Mouse (Mus musculus): ENCODE measurements around the gene Irgc1.
"Not testable (repeated sequence)": the region's sequence is repeated elsewhere in the genome, so short reads cannot be mapped to it uniquely, and the experiment has no call there.

The Irgc1 gene

DNA sequence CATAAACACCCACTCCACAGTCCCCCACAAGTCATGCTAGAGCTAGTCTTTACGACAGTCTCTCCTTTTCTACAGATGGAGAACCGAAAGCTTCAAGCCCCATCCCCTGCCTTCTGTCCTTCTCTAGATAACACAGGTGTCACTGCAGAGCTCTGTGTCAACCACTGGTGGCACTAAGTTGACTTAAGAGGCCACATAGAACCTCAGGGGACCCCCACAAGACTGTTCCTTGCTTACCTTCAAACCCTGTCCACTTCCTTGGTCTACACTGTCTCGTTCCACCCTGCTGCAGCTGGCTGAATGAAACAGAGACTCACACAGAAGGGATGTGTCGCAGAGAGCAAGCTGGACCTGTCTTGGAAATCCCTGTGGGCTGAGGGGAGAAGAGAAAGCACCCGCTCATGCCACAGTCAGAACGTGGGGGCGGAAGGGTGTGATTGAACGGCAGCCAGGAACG lies at the start of gene Irgc1:
Irgc1 (minus strand) TSS at position 443 of the 457 bp plus-strand sequence.
- no peak for DNase-seq

DNA sequence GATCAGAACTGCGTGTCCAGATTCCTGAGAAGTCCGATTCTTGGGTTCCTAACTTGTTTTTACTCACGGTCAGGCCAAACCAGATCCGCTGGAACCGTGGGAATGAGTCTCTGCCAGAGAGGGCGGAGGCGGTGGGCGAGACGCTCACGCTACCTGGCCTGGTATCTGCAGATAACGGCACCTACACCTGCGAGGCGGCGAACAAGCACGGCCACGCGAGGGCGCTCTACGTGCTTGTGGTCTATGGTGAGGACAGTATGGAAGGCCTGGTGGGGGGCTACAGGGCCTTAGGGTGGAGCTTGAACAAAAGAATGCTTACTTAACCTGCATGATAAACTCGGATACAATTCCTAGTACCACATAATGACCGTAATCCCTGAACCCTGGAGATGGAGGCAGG lies 49.4 kb upstream of the Irgc1 start:
- DNase-seq: peak in 1 of 2 experiments; percentile 23

DNA sequence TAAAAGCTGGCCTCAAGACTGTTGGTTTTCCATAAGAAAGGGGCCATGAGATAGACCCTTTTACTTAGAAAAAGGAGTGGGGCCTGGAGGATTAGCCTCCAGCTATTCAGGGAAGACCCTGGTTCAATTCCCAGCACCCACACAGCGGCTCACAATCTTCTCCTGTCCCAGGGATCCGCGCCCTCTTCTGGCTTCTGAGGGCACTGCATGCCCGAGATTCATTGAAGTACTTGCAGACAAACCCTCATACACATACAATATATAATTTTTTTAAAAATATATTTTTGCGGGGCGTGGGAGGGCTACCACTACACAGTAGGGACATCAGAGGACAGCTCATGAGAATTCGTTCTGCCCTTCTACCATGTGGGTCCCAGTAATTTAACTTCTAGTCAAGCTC lies 48.8 kb upstream of the Irgc1 start:
- DNase-seq: no peak

DNA sequence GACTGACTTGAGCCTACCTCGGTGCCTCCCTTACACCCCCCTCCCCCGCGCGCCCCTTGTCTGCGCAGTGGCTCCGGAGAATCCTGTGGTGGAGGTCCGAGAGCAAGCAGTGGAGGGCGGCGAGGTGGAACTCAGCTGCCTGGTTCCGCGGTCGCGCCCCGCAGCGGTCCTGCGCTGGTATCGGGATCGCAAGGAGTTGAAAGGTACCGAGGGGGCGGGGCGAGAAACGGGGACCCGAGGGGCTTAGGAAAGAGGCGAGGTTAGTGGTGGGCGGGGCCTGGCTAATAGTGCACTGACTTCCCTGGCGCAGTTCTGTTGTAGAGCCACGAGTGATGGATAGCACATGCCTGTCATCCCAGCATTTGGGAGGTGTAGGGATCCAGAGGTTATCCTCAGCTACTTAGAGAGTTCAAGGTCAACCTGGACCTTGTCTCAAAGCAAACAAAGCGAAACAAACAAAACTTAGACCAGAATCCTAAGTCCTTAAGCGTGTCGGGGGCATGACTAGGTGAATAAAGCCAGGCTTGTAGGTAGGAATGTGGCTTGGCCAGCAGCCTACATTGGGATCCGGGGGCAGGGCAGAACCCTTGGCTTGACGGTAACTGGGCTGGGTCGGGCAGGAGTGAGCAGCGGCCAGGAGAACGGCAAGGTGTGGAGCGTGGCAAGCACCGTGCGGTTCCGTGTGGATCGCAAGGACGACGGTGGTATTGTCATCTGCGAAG lies 47.9 kb upstream of the Irgc1 start:
- DNase-seq: no peak

DNA sequence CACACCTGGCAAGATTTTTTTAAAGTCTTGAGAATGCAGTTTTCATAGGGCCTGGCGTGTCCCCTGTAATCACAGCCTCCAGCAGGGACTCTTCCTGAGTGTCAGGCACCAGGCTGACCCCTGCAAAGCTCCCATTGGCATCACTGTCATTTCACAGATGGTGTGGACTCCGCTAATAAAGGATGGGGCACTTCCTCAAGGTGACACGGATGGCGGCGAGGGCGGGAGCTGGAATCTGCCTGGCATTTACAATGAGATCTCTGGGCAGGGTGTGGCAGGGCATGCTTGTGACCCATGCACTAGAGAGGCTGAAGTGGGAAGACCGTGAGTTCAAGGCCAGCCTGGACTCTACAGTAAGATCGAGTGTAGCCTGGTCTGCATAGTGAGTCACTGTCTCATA lies 36.2 kb upstream of the Irgc1 start:
- DNase-seq: no peak

DNA sequence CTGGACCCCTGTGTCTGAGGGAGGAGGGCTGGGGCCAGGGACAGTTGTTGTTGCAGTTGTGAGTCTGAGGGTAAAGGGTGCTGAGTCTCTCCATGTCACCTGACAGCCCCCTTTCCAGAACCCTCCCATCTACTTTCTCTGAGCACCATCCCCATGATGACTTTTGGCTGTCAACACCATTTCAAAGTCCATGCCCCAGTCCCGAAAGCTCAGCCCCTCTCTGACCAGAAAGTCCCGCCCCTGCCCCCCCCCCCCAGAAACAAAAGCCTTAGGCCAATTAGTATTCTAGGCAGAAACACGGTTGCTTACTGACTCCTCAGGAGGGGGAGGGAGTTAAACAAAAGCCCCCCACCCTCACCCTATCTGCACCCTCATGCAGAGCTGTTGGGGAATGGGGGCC lies 35.3 kb upstream of the Irgc1 start:
- DNase-seq: no peak

DNA sequence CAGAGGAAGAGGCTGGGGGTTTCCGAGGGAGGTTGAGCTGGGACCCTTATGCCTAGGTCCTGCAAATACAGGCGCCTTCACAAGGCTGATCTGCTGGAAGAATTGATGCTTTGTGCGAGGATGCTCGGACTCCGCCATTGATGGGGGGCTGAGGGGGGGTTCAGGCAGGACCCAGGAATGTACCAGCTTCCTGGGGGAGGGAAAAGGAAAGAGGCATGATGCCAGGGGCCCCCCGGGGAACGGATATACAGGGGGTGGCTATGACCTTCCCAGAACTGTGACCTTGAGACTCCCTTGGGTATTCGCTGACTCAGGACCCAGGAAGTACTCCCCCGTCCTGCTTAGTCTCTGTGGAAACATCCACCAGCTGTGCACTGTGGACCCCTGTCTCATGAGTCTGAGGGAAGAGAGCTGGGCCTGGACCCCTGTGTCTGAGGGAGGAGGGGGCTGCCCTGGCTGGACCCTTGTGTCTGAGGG lies 34.6 kb upstream of the Irgc1 start:
- no peak for DNase-seq

DNA sequence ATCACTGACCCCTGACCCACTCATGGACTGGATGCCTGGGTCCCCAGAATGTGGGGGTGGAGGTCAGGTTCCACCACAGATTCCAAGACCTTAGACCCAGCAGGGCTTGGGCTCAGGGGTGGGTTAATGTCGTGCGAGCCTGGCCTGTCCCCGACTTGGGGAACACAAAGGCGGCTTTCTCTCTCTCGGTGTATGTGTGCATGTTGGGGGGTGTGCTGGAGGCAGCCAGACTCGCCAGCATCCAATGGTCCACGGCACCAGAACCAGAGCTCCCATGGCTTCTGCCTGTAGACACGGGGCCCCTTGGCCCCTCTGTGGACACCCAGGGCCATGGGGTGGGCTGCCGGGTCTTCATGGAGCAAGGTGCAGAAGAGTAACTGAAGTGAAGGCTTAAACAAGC lies 33.4 kb upstream of the Irgc1 start:
- no peak for DNase-seq

DNA sequence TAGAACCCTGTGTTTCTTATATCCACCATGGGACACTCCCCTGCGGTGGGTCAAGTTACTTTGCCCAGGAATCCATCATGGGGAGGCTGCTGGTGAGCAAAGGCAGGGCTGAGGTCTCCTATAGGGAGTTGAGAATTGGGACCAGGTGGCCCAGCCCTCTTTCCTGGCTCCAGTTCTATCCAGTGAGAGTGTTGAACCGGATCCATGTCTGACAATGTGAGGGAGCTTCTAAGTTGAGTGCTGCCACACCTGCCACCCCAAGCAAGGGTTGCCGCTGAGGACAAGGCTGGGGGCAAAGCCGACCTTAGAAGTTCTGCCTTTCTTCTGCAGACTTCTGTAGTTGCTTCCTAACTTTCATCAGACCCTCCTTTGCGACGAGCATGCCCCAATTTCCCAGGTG lies 31.2 kb upstream of the Irgc1 start:
- not testable (repeated sequence) for DNase-seq

DNA sequence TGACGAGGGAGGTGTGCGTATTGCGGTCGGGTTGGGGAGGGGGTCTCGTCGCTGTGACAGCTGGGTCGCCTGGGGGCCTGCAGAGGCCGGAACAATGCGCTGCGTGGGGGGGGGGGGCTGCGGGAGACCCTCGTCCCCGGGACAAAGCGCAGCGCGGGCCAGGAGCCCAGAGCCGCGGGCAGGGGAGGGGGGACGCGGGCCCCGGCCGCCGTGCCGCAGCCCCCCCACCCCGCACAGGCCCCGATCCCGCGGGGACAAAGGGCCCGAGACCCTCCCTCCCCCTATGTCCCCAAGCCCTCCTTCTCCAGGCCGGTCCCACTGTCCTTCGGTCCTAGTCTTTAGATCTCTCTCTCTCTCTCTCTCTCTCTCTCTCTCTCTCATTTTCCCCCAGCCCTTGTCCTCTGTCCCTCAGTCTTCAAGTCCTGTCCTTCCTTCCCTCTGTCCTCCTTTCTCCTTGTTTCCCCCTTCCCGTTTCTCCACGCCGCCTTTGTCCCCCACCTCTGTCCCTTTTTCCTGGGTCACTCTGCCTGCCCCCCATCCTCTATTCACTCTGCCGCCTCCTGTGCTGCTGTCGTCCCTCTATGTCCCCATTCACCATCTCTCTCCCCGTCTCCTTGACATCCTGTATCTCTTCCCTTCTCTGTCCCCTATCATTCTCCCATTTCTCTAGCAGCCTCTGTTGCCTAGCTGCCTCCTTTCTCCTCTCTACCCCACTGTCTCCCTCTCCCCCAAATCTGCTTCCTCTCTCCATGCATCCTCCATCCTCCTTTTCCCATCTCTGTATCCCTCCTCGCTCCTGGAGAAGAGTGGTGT lies 30.3 kb upstream of the Irgc1 start:
- no peak for DNase-seq

DNA sequence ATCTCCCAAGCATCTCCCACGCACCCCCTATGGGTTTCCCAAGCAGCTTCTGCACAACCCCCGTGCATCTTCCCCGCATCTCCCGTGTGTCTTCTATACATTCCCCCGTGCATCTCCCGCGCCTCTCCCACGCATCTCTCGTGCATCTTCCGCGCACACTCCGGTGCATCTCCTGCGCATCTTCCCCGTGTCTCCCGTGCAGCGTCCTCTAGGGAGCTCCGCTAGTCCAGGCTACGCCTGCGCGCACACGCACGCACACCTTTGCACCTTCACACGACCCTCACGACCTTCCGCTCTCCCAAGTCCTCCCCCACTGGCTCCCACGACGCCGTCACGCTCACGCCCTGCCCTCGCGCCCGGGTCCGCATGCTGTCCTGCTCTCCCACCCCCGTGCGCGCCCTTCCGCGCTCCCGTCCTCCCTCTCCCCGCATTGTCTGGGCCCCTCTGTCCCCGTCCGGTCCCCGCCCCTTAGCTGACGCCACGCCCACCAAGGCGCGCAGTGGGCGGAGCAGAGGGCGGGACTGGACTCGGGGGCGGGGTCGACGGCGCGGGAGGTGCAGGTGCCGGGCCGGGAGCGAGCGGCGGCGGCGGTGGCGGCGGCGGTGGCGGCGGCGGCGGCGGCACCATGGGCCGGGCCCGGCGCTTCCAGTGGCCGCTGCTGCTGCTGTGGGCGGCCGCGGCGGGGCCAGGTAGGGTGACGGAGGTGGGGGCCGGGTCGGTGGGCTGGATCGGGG lies 29.5 kb upstream of the Irgc1 start, which contains the start of gene Cadm4:
Cadm4 (plus strand) TSS at position 550 of the 734 bp plus-strand sequence.
- peak; percentile 65 to 71 for DNase-seq

DNA sequence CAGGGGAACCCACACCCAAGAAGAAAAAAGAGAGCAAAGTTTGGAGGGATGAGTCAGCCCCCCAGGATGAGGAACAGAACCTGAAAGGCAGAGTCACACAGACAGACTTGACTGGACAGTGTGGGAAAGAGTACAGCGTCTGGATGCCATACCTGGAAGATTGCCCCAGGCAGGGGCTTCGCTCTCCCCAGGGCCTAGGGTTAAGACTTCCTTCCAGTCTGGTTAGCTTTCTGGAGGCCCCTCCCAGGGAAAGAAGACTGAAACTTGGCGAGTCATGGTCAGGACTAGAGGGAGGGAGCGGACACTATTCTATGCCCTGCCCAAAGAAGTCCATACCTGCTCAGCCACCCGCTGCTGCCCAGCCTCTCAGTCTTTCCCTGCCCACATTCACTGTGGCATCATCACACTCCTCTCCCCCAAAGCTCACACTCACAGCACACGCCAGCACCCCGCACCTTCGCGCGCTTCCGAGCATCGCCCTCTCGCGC lies 28.9 kb upstream of the Irgc1 start:
- no peak for DNase-seq

DNA sequence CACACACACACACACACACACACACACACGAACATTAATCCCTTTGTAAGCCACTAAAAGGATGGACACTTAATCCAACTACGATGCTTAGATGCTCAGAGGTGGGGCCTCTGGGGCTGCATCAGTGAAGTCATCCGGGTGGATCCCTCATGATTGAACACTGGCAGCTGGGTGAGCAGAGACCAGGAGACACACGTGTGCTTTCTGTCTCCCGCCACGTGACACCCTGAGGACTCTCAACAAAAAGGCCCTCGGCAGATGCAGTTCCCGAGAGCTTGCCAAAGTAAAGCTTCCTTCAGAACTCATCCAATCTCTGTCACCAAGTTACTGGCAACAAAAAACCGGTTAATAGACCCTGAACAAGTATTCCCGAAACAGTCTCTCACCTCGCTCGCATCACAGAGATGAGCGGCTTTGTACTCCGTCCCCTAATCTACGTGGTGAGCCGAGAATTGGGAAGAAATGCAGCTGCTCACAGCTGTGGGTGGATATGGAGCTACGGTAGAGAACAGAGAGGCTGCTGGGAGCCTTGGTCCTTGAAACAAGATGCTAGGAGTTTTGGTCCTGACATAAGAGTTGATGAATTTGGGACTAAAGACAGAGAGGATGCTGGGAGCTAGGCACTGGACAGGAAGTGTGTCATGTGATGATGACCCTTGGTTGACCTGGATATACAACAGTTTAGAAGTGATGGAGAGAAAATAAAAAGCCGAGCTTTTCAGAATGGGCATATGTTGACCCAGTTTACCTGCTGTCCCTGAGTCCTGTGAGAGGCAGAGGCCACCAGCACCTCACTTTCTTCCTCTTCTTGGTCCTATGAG lies 28.2 kb upstream of the Irgc1 start:
- no peak for DNase-seq

DNA sequence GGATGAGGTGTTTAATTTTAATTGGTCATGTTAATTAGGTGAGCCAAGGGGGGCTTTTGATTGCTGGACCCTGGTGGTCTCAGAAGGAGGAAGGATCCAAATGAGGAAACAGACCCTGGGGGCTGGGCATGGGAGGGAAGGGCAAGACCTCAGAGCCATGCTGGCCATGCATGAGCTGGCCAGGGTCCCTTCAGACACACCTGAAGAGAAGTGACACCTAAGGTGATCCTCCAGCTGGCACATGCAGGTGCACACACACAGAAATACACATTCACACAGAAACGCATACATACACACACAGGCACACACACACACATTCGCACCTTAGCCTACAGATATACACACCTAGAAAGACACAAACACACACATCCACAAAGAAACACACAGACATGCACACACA lies 27.6 kb upstream of the Irgc1 start:
- DNase-seq: no peak

DNA sequence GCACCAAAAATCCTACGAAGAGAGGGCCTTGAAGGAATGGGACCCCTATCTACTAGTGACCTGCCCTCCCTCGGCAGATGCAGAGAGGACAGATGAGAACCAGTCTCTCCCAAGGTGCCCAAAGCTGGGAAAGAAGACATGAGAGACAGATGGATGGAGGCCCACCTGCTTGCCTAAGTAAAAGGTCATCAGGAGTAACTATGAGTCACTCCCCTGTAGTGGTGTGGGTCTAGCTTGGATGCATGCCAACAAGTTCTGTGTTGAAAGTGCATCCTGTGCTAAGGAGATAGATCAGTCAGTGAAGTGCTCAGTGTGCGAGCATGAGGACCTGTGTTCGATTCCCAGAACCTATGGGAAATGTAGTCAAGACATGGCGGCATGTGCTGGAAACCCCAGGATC lies 26.8 kb upstream of the Irgc1 start:
- no peak for DNase-seq

DNA sequence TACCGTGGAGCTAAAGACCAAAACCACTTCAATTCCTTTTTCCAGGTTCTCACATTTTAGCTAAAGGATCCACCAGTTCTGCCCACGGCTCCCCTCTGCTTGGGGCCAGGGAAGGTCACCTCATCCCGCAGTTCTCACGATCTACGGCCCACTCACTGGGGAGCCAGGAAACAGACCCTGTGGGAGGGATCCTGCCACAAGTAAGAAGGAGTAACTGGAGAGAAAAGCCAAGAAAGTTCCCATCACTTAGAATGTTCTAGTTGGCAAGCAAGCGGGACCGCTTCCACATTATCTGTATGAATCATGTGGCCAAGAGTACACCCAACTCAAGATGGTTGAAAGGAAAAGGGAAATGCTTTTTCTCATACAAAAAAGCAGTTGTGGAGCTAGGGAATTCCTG lies 24.8 kb upstream of the Irgc1 start:
- no peak for DNase-seq

DNA sequence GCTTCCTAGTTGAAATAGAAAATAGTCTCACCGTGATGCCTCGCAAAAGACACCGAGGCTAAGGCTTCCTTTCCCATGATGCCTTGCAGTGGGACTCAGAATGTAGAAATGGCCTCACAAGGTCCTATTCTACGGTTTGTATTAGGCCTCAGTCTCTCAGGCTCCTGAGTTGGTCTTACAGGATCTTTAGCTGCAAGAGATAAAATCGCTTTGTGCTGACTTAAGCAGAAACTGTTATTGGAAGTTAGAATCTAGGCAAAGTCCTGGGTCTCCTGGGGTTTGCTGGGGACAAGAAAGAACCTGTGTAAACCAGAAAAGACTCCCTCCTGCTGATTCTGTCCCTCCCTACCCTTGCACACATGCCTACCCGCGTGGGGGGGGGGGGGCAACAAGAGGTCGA lies 24.2 kb upstream of the Irgc1 start:
- DNase-seq: no peak

DNA sequence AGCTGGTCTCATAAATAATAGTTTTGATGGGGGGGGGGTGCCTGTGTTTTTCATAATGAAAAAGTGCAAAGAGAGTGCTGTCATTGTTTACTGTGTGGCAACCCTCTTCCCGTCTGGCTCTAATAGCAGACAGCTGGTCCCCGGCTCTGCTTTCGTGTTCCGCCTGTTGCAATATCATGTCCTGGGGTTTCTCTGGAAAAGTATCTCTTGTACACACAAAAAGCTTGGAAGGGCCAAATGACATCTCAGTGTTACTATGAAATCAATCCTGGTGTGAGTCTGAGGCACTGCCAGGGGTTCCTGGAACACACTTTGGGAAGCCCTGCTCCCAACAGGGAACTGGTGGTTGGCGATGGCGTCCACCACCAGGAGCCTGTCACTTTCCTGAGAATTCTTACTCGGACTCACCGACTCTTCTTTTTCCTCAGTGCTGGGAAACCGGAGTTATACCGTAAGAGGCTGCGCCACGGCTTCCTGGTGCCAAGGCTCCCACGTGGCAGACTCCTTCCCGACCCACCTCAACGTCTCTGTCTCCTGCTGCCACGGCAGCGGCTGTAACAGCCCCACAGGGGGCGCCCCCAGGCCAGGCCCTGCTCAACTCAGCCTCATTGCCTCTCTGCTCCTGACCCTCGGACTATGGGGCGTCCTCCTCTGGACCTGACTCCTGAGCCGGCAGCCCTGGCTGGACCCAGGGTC lies 22.9 kb upstream of the Irgc1 start:
- DNase-seq: no peak

DNA sequence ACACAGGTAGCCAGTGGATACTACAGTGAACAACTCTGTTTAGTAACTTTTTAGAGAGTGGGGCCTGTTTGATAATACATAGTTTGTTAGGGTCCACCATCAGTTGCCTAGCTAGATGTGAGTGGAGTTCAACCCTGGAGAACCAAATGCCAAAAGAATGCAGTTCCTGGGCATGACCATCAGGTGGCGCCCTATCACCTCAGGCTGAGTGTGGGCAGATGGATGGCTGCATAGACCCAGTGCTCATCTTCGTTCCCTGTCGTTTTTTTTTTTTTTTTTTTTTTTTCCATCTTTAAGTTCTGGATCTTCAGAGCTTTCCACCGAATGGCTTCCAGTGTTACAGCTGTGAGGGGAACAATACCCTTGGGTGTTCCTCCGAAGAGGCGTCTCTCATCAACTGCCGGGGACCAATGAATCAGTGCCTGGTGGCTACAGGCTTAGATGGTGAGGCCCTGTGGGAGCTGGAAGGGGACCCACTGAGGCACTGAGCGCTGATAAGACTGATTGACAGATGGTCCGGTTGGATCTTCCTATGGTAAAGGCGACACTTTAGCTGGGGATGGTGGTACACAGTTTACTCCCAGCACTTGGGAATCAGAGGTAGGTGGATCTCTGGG lies 21.9 kb upstream of the Irgc1 start:
- no peak for DNase-seq

DNA sequence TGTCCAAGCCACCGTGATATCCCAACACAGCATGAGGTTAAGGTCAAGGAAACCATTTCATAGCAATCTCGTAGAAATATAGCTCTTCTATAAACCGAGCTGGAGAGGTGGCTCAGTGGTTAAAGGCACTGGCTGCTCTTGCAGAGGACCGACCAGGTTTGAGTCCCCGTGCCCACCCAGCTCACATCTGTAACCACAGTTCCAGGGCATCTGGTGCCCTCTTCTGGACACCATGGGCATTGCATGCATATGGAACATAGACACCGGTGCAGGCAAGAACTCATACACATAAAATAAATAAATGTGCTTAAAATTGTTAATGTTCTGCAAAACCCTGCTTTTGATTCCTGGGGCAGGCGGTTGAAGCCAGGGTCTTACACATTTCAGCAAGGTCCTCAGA lies 20.8 kb upstream of the Irgc1 start:
- DNase-seq: no peak

DNA sequence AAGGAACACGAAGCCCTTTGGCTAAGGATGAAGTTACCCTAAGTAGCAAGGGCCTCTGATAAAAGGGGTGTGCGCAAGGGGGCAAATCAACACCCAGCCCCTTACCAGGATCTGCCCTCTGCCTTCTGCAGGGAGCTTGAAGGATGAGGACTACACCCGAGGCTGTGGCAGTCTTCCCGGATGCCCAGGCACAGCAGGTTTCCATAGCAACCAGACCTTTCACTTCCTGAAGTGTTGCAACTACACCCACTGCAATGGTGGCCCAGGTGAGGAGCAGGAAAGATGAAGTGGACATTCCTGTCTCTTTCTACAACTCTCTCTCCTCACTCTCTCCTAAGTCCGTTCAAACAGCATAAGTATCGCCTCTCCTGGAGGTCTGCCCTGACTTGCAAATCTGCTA lies 20.3 kb upstream of the Irgc1 start:
- DNase-seq: no peak

Data from thymus, adult 18-20 months (tissue).